Mouse (Mus musculus) kidney, embryonic 16.5 days (tissue): ENCODE data around the gene Tjap1. TPM values are rescaled to one million over a fixed set of nuclear protein-coding genes. Genes with fewer than 3 reads are reported as not detected.

Source experiments
- ATAC-seq: fragments of 200-750 bp; cut with Nextera tagmentation; 2 replicates; pipeline ENCODE4 v1.8.0; 2017; ENCODE audit warnings: moderate TSS enrichment; ENCODE audit not compliant: low FRiP score, low TSS enrichment
- H3K27ac ChIP-seq: fragments of 300-500 bp; sonication (generic); 2 replicates; pipeline ENCODE4 v1.5.1; 2014; ENCODE audit warnings: low read length
- H3K27me3 ChIP-seq: fragments of 300-500 bp; sonication (generic); 2 replicates; pipeline ENCODE4 v1.6.1; 2014; ENCODE audit warnings: low read length, control low read depth, mixed read lengths; ENCODE audit not compliant: insufficient read depth
- H3K36me3 ChIP-seq: fragments of 300-500 bp; sonication (generic); 2 replicates; pipeline ENCODE4 v1.6.1; 2014; ENCODE audit warnings: low read length, control low read depth, mixed read lengths; ENCODE audit not compliant: insufficient read depth
- H3K4me1 ChIP-seq: fragments of 300-500 bp; sonication (generic); 2 replicates; pipeline ENCODE4 v1.6.1; 2014; ENCODE audit warnings: low read length, control low read depth, mixed read lengths; ENCODE audit not compliant: insufficient read depth
- H3K4me2 ChIP-seq: fragments of 300-500 bp; sonication (generic); replicated peaks from 2 replicates; pipeline ENCODE4 v1.6.1; 2014; ENCODE audit warnings: low read depth, low read length
- H3K4me3 ChIP-seq: fragments of 300-500 bp; sonication (generic); 2 replicates; pipeline ENCODE4 v1.5.1; 2014; ENCODE audit warnings: mild to moderate bottlenecking, low read length
- H3K9ac ChIP-seq: fragments of 300-500 bp; sonication (generic); replicated peaks from 2 replicates; pipeline ENCODE4 v1.6.1; 2014; ENCODE audit warnings: low read length
- H3K9me3 ChIP-seq: fragments of 300-500 bp; sonication (generic); 2 replicates; pipeline ENCODE4 v1.6.1; 2016; ENCODE audit warnings: low read length, control low read depth
- WGBS: fragments of 180-500 bp; shearing (Covaris S2); extraction: QIAGEN DNeasy Blood & Tissue Kit; methylation state at CpG from one replicate; pipeline ENCODE4 v1.1.7; 2014; 5-methylcytosine and 5-hydroxymethylcytosine counted together
- polyA plus RNA-seq: library from polyadenylated mRNA; unstranded; fragments of >200 nt; fragmentation: Nextera tagmentation; extraction: Ambion mirVana; gene quantifications from 2 replicates; pipeline ENCODE4 v1.2.1, GENCODE M21; 2015

Gene Tjap1
- polyA plus RNA-seq, 1 experiment from 2014 or later, result 49.8 TPM

DNA sequence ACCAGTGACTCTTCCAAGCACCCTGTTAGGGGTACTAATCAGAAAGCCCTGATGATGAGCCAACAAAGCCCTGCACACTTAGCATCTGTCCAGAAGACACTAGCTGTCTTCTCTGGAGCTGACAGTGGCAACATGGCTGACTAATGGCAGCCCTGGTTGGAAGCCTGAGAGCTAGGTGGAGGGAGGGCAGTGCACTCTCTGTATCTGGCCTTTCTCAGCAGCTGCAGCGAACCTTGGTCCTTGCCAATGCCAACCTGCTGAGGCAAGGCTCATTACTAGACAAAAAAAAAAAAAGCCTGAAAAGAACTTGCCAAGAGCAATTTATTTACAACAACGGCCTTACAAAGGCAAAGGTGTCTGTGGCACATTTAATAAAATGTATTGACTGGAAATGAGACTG lies 39.2 kb downstream of the Tjap1 start:
- peaks cover 11% of the 10 kb centered on the region for H3K4me1 ChIP-seq
- H3K4me3 ChIP-seq, result no peak overlapping the region
- WGBS, result 77% methylated on average over 2 of the region's 2 CpGs
- no peak overlapping the region for H3K27ac ChIP-seq
- H3K4me2 ChIP-seq, result no peak overlapping the region
- no peaks in the 10 kb centered on the region for H3K9me3 ChIP-seq
- no peak overlapping the region for H3K9ac ChIP-seq
- no peaks in the 10 kb centered on the region for H3K27me3 ChIP-seq
- ATAC-seq, result no peak
- peaks cover 71% of the 10 kb centered on the region for H3K36me3 ChIP-seq

DNA sequence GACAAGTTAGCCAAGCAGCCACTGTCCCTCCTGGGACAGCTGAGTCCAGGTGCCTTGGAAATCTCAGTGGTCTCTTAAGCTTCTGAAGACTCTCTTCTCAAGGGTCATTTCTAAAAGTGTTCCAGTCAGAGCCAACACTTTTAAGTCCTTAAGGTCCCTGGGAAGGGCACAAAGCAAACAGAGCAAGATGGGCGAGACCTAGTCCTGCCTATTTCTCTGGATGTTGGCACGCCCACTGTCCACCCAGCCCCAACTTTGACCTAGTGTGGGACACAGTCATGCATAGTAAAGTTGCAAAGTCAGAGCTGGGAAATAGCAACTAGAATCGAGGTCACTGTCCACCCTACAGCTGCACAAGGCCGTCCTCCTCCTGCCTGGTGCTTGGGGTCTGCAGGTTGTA lies 39.8 kb downstream of the Tjap1 start:
- H3K9ac ChIP-seq, result no peak overlapping the region
- no peaks in the 10 kb centered on the region for H3K9me3 ChIP-seq
- 76% methylated on average over 4 of the region's 4 CpGs for WGBS
- peaks cover 77% of the 10 kb centered on the region for H3K36me3 ChIP-seq
- H3K4me3 ChIP-seq, result no peak overlapping the region
- H3K27me3 ChIP-seq, result no peaks in the 10 kb centered on the region
- H3K27ac ChIP-seq, result no peak overlapping the region
- peaks cover 10% of the 10 kb centered on the region for H3K4me1 ChIP-seq
- ATAC-seq, result no peak
- H3K4me2 ChIP-seq, result no peak overlapping the region

DNA sequence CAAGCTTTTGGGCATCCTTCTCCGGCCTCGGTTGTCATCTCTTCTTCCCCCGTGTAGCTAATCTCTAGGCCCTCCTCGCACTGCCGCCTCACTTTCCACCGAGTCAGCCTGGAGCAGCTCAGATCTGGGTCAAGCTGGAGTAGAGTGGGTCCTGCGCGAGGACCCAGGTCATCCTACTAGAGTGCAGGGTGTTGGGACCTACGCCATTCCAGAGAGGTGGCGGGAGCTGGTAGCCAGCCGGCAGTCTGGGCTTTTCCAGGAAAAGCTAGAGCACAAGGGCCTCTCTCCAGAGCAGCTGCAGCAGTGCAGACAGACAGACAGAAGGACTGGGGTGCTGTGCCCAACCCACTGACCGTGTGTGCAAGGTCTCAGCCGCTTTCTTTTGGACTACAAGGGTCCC lies 40.6 kb downstream of the Tjap1 start:
- H3K27ac ChIP-seq, result no peak overlapping the region
- peaks cover 10% of the 10 kb centered on the region for H3K4me1 ChIP-seq
- WGBS, result 93% methylated on average over 13 of the region's 13 CpGs
- no peak overlapping the region for H3K4me3 ChIP-seq
- peaks cover 81% of the 10 kb centered on the region for H3K36me3 ChIP-seq
- H3K9me3 ChIP-seq, result no peaks in the 10 kb centered on the region
- no peak overlapping the region for H3K4me2 ChIP-seq
- no peak for ATAC-seq
- H3K9ac ChIP-seq, result no peak overlapping the region
- no peaks in the 10 kb centered on the region for H3K27me3 ChIP-seq

DNA sequence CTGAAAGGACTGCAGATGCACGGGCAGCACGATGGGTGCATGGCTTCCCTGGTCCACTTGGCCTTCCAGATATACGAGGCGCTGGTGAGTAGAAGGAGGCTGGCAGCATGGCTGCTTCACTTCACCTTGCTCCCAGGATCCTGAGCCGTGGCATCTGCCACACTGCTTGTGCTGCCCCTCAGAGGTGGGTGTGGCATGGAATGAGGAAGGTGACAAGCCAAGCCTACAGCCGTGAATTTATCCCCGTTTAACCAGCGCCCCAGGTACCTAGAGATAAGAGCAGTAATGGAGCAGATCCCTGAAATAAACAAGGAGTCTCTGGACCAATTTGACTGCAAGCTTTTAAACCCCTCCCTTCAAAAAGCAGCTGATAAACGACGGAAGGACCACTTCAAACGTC lies 41.4 kb downstream of the Tjap1 start:
- H3K27me3 ChIP-seq, result no peaks in the 10 kb centered on the region
- 78% methylated on average over 11 of the region's 11 CpGs for WGBS
- H3K4me2 ChIP-seq, result no peak overlapping the region
- H3K9me3 ChIP-seq, result no peaks in the 10 kb centered on the region
- no peak overlapping the region for H3K9ac ChIP-seq
- no peak overlapping the region for H3K27ac ChIP-seq
- ATAC-seq, result no peak
- peaks cover 89% of the 10 kb centered on the region for H3K36me3 ChIP-seq
- no peak overlapping the region for H3K4me3 ChIP-seq
- H3K4me1 ChIP-seq, result 0 out of 2 replicates have a peak, but pooled peaks cover 3% of the 10 kb centered on the region

- H3K9me3 ChIP-seq, result no peaks in the 10 kb centered on the region
- WGBS, result 90% methylated on average over 15 of the region's 15 CpGs
- peaks cover 81% of the 10 kb centered on the region for H3K36me3 ChIP-seq
- ATAC-seq, result no peak
- no peak overlapping the region for H3K4me2 ChIP-seq
- H3K9ac ChIP-seq, result no peak overlapping the region
- no peaks in the 10 kb centered on the region for H3K27me3 ChIP-seq
- no peak overlapping the region for H3K4me3 ChIP-seq
- no peaks in the 10 kb centered on the region for H3K4me1 ChIP-seq
- no peak overlapping the region for H3K27ac ChIP-seq
These were observed 43.2 kb downstream of the Tjap1 start for GRCm38 (mm10) chr17:46239516-46240114.

DNA sequence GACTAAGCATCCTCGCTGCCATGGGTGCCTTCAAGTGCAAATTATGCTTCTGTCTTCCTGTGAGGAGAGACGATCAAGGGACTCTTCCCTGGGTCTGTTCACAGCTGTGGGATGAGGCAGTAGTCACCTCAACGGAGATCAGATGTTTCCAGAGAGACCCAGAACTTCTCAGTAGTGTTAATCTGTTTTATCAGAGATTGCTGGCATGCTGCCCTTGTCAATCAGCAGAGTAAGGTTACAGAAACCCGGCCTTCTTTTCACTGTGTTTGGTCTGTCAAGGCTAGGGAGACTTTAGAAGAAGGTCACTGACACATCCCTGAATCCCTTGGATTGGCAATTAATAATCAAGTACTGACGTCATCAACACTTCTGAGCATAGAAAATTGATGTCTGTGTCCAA lies 45.3 kb downstream of the Tjap1 start:
- Histone ChIP-seq H3K27me3 (no peaks in the 10 kb centered on the region), H3K36me3 (peaks cover 74% of the 10 kb centered on the region), H3K9me3 (no peaks in the 10 kb centered on the region), H3K4me3 (no peak overlapping the region), H3K27ac (no peak overlapping the region), H3K4me1 (no peaks in the 10 kb centered on the region), H3K4me2 (no peak overlapping the region), H3K9ac (no peak overlapping the region)
- ATAC-seq, result no peak
- WGBS, result 82% methylated on average over 5 of the region's 5 CpGs

DNA sequence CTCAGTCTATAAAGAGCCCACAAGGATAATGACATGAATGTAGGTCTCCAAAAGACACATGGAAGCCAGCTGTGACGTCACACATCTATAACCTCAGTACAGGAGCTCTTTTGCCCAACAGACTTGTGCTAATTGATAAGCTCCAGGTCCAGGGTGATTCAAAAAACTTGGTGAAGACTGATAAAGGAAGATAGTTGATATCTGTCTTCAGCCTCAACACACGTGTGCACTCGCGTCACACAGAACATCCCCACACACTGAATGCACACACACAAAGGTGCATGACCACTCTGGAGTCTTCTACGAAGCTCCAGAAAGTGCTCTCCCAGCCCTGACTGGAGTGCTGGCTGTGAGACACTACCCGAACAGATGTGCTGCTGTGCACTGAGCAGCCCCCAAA lies 45.7 kb downstream of the Tjap1 start:
- H3K36me3 ChIP-seq, result peaks cover 70% of the 10 kb centered on the region
- no peaks in the 10 kb centered on the region for H3K27me3 ChIP-seq
- no peaks in the 10 kb centered on the region for H3K9me3 ChIP-seq
- H3K4me2 ChIP-seq, result no peak overlapping the region
- H3K9ac ChIP-seq, result no peak overlapping the region
- 94% methylated on average over 6 of the region's 6 CpGs for WGBS
- no peaks in the 10 kb centered on the region for H3K4me1 ChIP-seq
- no peak for ATAC-seq
- no peak overlapping the region for H3K27ac ChIP-seq
- no peak overlapping the region for H3K4me3 ChIP-seq

- Histone ChIP-seq H3K9ac (no peak overlapping the region), H3K4me2 (no peak overlapping the region), H3K4me1 (no peaks in the 10 kb centered on the region), H3K27ac (no peak overlapping the region), H3K27me3 (no peaks in the 10 kb centered on the region), H3K36me3 (peaks cover 63% of the 10 kb centered on the region), H3K4me3 (no peak overlapping the region), H3K9me3 (no peaks in the 10 kb centered on the region)
- WGBS, result 95% methylated on average over 1 of the region's 1 CpGs
- no peak for ATAC-seq
These were observed 46.8 kb downstream of the Tjap1 start for GRCm38 (mm10) chr17:46236067-46236466.

- 88% methylated on average over 7 of the region's 7 CpGs for WGBS
- no peak for ATAC-seq
- H3K4me1 ChIP-seq, result no peaks in the 10 kb centered on the region
These were observed 55.2 kb downstream of the Tjap1 start for GRCm38 (mm10) chr17:46227576-46227975.

DNA sequence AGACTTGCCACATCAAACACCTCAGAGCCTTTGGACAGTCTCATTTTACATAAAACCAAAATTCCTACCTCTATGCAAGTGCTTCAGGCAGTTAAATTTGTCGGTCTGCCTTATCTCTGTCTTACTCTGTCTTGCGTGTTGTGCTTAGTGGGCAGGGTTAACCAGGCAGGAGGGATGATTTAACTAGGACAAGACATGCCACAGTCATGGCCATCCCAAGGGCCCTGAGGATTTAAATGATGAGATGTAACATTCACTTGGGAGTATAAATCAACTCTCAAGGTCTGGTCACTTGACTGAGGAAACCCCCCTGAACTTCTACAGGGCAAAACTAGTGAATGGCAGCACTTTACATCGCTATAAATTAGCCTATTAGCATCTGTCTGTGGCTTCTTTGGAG lies 61.2 kb downstream of the Tjap1 start:
- 83% methylated on average over 3 of the region's 3 CpGs for WGBS
- Histone ChIP-seq H3K4me1 (no peaks in the 10 kb centered on the region), H3K36me3 (peaks cover 93% of the 10 kb centered on the region), H3K4me3 (no peak overlapping the region), H3K27me3 (no peaks in the 10 kb centered on the region), H3K9me3 (no peaks in the 10 kb centered on the region), H3K4me2 (no peak overlapping the region), H3K9ac (no peak overlapping the region), H3K27ac (no peak overlapping the region)
- no peak for ATAC-seq

More at GRCm38 (mm10) chr17:46227576-46227975, 55.2 kb downstream of the Tjap1 start:
- H3K9me3 ChIP-seq, result no peaks in the 10 kb centered on the region
- peaks cover 83% of the 10 kb centered on the region for H3K36me3 ChIP-seq
- no peak overlapping the region for H3K4me3 ChIP-seq
- no peak overlapping the region for H3K4me2 ChIP-seq
- no peak overlapping the region for H3K27ac ChIP-seq
- H3K27me3 ChIP-seq, result no peaks in the 10 kb centered on the region
- H3K9ac ChIP-seq, result no peak overlapping the region
